ENCODE assay signal across 9 mouse cellular contexts in genomic region chr4:43968650-43969049, GRCm38 (mm10). TPM values are rescaled to one million over a fixed set of nuclear protein-coding genes. Genes with fewer than 3 reads are reported as not detected.
A peak's percentile ranks its signal among the peaks of the same experiment; 100 is the strongest.
DNase-seq lines count a peak whose midpoint lies in the region; ATAC-seq and TF ChIP-seq lines count a peak whose summit lies in the region.
"Had no signal": no experiment of that assay in that cellular context is flagged by ENCODE, and none has a peak within 500 bp of the region (broad histone marks: within the 10 kb centered on the region; RNA-seq: fewer than 3 reads in every experiment).

No protein-coding gene starts in this region.

- 0 out of 2 replicates have a peak, but pooled peaks cover 3% of the 10 kb centered on the region for H3K36me3 ChIP-seq in hindbrain, embryonic 10.5 days
- peaks cover 7% of the 10 kb centered on the region; the same call in 1 of the 2 replicates for H3K36me3 ChIP-seq in hindbrain, embryonic 14.5 days (replicated peaks; ENCODE audit: control insufficient read depth, insufficient read depth)
- no peaks in the 10 kb centered on the region for H3K36me3 ChIP-seq in limb, embryonic 10.5 days
- H3K36me3 ChIP-seq in thymus, adult 2 months (ENCODE audit: control insufficient read depth, insufficient read depth, low read length) = no peaks in the 10 kb centered on the region

- no peak for TF ChIP-seq POLR2A in embryonic fibroblast, embryonic 13.5 days (IDR thresholded peaks at IDR 0.05; ENCODE audit: low read depth, low read length)
- TF ChIP-seq POLR2A in thymus, adult 2 months (IDR thresholded peaks at IDR 0.05; ENCODE audit: control insufficient read depth, extremely low read depth, insufficient read depth, low read length, poor library complexity) = no peak

- peaks cover 76% of the 10 kb centered on the region for H3K4me1 ChIP-seq in hindbrain, embryonic 10.5 days (replicated peaks)
- H3K4me1 ChIP-seq in hindbrain, embryonic 14.5 days (replicated peaks; ENCODE audit: control insufficient read depth, insufficient read depth, low read length) = peaks cover 28% of the 10 kb centered on the region
- H3K4me1 ChIP-seq in embryonic fibroblast, embryonic 13.5 days (ENCODE audit: control insufficient read depth, insufficient read depth, low read length) = peaks cover 48% of the 10 kb centered on the region
- peaks cover 59% of the 10 kb centered on the region for H3K4me1 ChIP-seq in limb, embryonic 10.5 days
- peaks cover 60% of the 10 kb centered on the region for H3K4me1 ChIP-seq in thymus, adult 2 months (replicated peaks; ENCODE audit: control insufficient read depth, insufficient read depth, low read length)

- H3K9ac ChIP-seq in hindbrain, embryonic 14.5 days = no peak overlapping the region

- no peak overlapping the region for H3K4me3 ChIP-seq in hindbrain, embryonic 10.5 days
- no peak overlapping the region for H3K4me3 ChIP-seq in hindbrain, embryonic 14.5 days (replicated peaks; ENCODE audit: low read length)
- H3K4me3 ChIP-seq in embryonic fibroblast, embryonic 13.5 days (ENCODE audit: insufficient read depth, low read length) = no peak overlapping the region
- H3K4me3 ChIP-seq in limb, embryonic 10.5 days = no peak overlapping the region
- H3K4me3 ChIP-seq in thymus, adult 2 months (ENCODE audit: control insufficient read depth, insufficient read depth, low read length) = no peak overlapping the region
- H3K4me3 ChIP-seq: megakaryocyte, embryonic 14.5 days had no signal

- H3K9me3 ChIP-seq in hindbrain, embryonic 10.5 days = no peaks in the 10 kb centered on the region
- no peaks in the 10 kb centered on the region for H3K9me3 ChIP-seq in hindbrain, embryonic 14.5 days (ENCODE audit: control insufficient read depth, low read length)
- H3K9me3 ChIP-seq in limb, embryonic 10.5 days (replicated peaks) = no peaks in the 10 kb centered on the region
- H3K9me3 ChIP-seq: megakaryocyte, embryonic 14.5 days had no signal

- DNase-seq in hindbrain, embryonic 10.5 days (ENCODE audit: low spot score) = no peak
- DNase-seq in hindbrain, embryonic 14.5 days (ENCODE audit: low spot score) = no peak
- peak; percentile 42 for DNase-seq in adipocyte (ENCODE audit: low spot score)
- DNase-seq in induced T-regulatory cell, adult 2 months (ENCODE audit: low read depth) = peak; percentile 59
- no peak for DNase-seq in limb, embryonic 10.5 days (ENCODE audit: low spot score)
- peak; percentile 57 for DNase-seq in testis, postnatal 14 days (ENCODE audit: low spot score)
- DNase-seq in thymus, adult 2 months = no peak

- no peak for TF ChIP-seq CTCF in embryonic fibroblast, embryonic 13.5 days (IDR thresholded peaks at IDR 0.05; ENCODE audit: borderline replicate concordance, insufficient read depth, low read length)
- TF ChIP-seq CTCF in thymus, adult 2 months (IDR thresholded peaks at IDR 0.05; ENCODE audit: borderline replicate concordance, control insufficient read depth, extremely low read depth, insufficient read depth, low read length, poor library complexity) = no peak

- peak overlapping the region; percentile 59; the same call in 1 of the 2 replicates for H3K27ac ChIP-seq in hindbrain, embryonic 10.5 days
- H3K27ac ChIP-seq in hindbrain, embryonic 14.5 days = no peak overlapping the region
- H3K27ac ChIP-seq in embryonic fibroblast, embryonic 13.5 days (ENCODE audit: insufficient read depth, low read length) = peak overlapping the region; percentile 86
- H3K27ac ChIP-seq in limb, embryonic 10.5 days = peak overlapping the region; percentile 36; the same call in 1 of the 2 replicates
- no peak overlapping the region for H3K27ac ChIP-seq in thymus, adult 2 months (ENCODE audit: control insufficient read depth, insufficient read depth, low read length)

- peaks cover 25% of the 10 kb centered on the region for H3K27me3 ChIP-seq in hindbrain, embryonic 10.5 days (ENCODE audit: insufficient read depth, poor library complexity, severe bottlenecking)
- no peaks in the 10 kb centered on the region; the same call in 1 of the 2 replicates for H3K27me3 ChIP-seq in hindbrain, embryonic 14.5 days (ENCODE audit: control insufficient read depth, insufficient read depth, low read length)
- H3K27me3 ChIP-seq in limb, embryonic 10.5 days (ENCODE audit: low read depth, poor library complexity, severe bottlenecking) = no peaks in the 10 kb centered on the region
- H3K27me3 ChIP-seq in thymus, adult 2 months (ENCODE audit: control insufficient read depth, insufficient read depth, low read length) = no peaks in the 10 kb centered on the region
- H3K27me3 ChIP-seq: megakaryocyte, embryonic 14.5 days had no signal

- no peak for ATAC-seq in hindbrain, embryonic 14.5 days (ENCODE audit: low FRiP score)

- no peak overlapping the region for H3K4me2 ChIP-seq in hindbrain, embryonic 14.5 days (replicated peaks)

- 45% methylated on average over 13 of the region's 13 CpGs for WGBS in hindbrain, embryonic 10.5 days
- 48% methylated on average over 13 of the region's 13 CpGs for WGBS in hindbrain, embryonic 14.5 days
- 50% methylated on average over 13 of the region's 13 CpGs for WGBS in limb, embryonic 10.5 days
- WGBS in thymus, adult 2 months = 93% methylated on average over 13 of the region's 13 CpGs

RNA-seq across cellular contexts. Expression of gene Glipr2, which starts 11.4 kb away (rescaled TPM):
- 70.2 and 84.9 TPM in 2 replicates for polyA plus RNA-seq in hindbrain, embryonic 10.5 days (2016; fragmentation: Nextera tagmentation; extraction: Ambion mirVana)
- 41.4 and 43.3 TPM in 2 replicates for polyA plus RNA-seq in hindbrain, embryonic 14.5 days (2014; fragmentation: Nextera tagmentation; extraction: Ambion mirVana)
- 177 and 225 TPM in 2 replicates for polyA plus RNA-seq in embryonic fibroblast, embryonic 13.5 days (2011; ENCODE audit: insufficient read length, low read depth, missing spikeins)
- 30.1 and 44.7 TPM in 2 replicates for polyA plus RNA-seq in limb, embryonic 10.5 days (2016; fragmentation: Nextera tagmentation; extraction: Ambion mirVana)
- 20.6 and 23.4 TPM in 2 replicates for polyA plus RNA-seq in thymus, adult 2 months (2012; rRNA removed)

RNA-seq across cellular contexts. Expression of gene Ccin, which starts 14.6 kb away (rescaled TPM):
- not detected in 2 replicates for polyA plus RNA-seq in hindbrain, embryonic 10.5 days (2016; fragmentation: Nextera tagmentation; extraction: Ambion mirVana)
- 0.09 TPM in 1 of 2 replicates, not detected in the other for polyA plus RNA-seq in hindbrain, embryonic 14.5 days (2014; fragmentation: Nextera tagmentation; extraction: Ambion mirVana)
- 0.25 and 0.26 TPM in 2 replicates for polyA plus RNA-seq in embryonic fibroblast, embryonic 13.5 days (2011; ENCODE audit: insufficient read length, low read depth, missing spikeins)
- not detected in 2 replicates for polyA plus RNA-seq in limb, embryonic 10.5 days (2016; fragmentation: Nextera tagmentation; extraction: Ambion mirVana)
- polyA plus RNA-seq in thymus, adult 2 months (2012; rRNA removed) = 0.11 and 0.32 TPM in 2 replicates

RNA-seq across cellular contexts. Expression of gene Clta, which starts 35.6 kb away (rescaled TPM):
- polyA plus RNA-seq in hindbrain, embryonic 10.5 days (2016; fragmentation: Nextera tagmentation; extraction: Ambion mirVana) = 220 and 239 TPM in 2 replicates
- polyA plus RNA-seq in hindbrain, embryonic 14.5 days (2014; fragmentation: Nextera tagmentation; extraction: Ambion mirVana) = 348 and 365 TPM in 2 replicates
- polyA plus RNA-seq in embryonic fibroblast, embryonic 13.5 days (2011; ENCODE audit: insufficient read length, low read depth, missing spikeins) = 248 and 249 TPM in 2 replicates
- polyA plus RNA-seq in limb, embryonic 10.5 days (2016; fragmentation: Nextera tagmentation; extraction: Ambion mirVana) = 215 and 217 TPM in 2 replicates
- polyA plus RNA-seq in thymus, adult 2 months (2012; rRNA removed) = 184 and 193 TPM in 2 replicates

Comparison
In these comparisons a context has a peak if more than half of its experiments do, and no peak if none do; other contexts are left out.
1. H3K27ac ChIP-seq: peak in hindbrain, embryonic 10.5 days (single experiment), embryonic fibroblast, embryonic 13.5 days (single experiment) and limb, embryonic 10.5 days (single experiment); none in hindbrain, embryonic 14.5 days (single experiment) and thymus, adult 2 months (single experiment).
2. DNase-seq: peak in adipocyte (single experiment), induced T-regulatory cell, adult 2 months (single experiment) and testis, postnatal 14 days (single experiment); none in hindbrain, embryonic 10.5 days (single experiment), hindbrain, embryonic 14.5 days (single experiment), limb, embryonic 10.5 days (single experiment) and thymus, adult 2 months (single experiment).